Mouse (Mus musculus): ENCODE results near the gene Arpc3. TPM values are rescaled to one million over a fixed set of nuclear protein-coding genes. Genes with fewer than 3 reads are reported as not detected.

Arpc3 gene
- polyA plus RNA-seq, 1 experiment from 2014 or later: 147 TPM

DNA sequence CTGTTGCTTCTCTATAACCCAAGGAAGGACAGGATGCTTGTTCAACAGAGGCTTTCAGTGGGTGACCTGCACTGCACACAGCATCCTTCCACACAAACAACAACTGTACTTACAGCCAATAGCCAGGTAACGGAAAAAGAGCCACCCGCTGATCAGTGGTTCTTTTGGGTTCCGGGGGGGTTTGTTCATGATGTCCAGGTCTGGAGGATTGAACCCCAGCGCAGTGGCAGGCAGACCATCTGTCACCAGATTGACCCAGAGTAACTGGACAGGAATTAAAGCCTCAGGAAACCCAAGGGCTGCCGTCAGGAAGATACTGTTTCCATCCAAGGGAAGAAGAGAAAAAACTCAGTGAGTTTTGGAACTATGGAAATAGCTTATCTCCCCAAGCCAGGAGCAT is 67.7 kb downstream of the Arpc3 start:
- TF ChIP-seq CTCF (IDR thresholded peaks at IDR 0.05; ENCODE audit: low read depth) (no peak), EP300 (optimal IDR thresholded peaks at IDR 0.05) (no peak)
- H3K4me1 ChIP-seq (replicated peaks; ENCODE audit: control insufficient read depth, insufficient read depth): no peaks in the 10 kb centered on the region
- H3K36me3 ChIP-seq (ENCODE audit: control insufficient read depth, insufficient read depth, low read length): peaks cover 71% of the 10 kb centered on the region
- DNase-seq (ENCODE audit: low spot score) (no peak), ATAC-seq (ENCODE audit: low FRiP score, low TSS enrichment) (no peak)
- no peaks in the 10 kb centered on the region for H3K27me3 ChIP-seq (ENCODE audit: control insufficient read depth, insufficient read depth, low read length)
- no peak overlapping the region for H3K27ac ChIP-seq (replicated peaks)
- WGBS: 93% methylated on average over 5 of the region's 5 CpGs
- no peak overlapping the region for H3K4me3 ChIP-seq (ENCODE audit: low read depth, low read length)
- no peak overlapping the region for H3K4me2 ChIP-seq (replicated peaks; ENCODE audit: low read depth)
- H3K9ac ChIP-seq (ENCODE audit: low read length): no peak overlapping the region
- H3K9me3 ChIP-seq (ENCODE audit: control insufficient read depth, low read length): no peaks in the 10 kb centered on the region

DNA sequence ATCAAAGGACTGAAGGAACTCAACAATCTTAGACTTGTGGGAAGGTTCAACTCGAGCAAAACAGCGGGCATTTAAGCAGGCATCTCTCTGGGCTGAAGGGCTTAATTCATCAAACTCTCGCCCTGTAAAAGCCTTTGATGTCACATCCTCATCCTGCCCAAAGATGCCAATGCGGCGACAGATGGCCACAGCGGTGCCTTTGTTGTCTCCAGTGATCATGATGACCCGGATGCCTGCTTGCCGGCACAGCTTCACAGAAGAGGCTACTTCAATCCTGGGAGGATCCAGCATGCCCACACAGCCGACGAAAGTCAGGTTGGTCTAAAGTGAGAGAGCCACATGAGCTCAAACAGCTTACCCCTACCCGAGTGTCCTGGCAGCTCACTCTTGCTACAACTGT is 69.0 kb downstream of the Arpc3 start:
- ATAC-seq (ENCODE audit: low FRiP score, low TSS enrichment) (no peak), DNase-seq (ENCODE audit: low spot score) (no peak)
- Histone ChIP-seq H3K9ac (ENCODE audit: low read length) (no peak overlapping the region), H3K27me3 (ENCODE audit: control insufficient read depth, insufficient read depth, low read length) (no peaks in the 10 kb centered on the region), H3K4me1 (replicated peaks; ENCODE audit: control insufficient read depth, insufficient read depth) (no peaks in the 10 kb centered on the region), H3K27ac (replicated peaks) (no peak overlapping the region), H3K36me3 (ENCODE audit: control insufficient read depth, insufficient read depth, low read length) (peaks cover 68% of the 10 kb centered on the region), H3K4me2 (replicated peaks; ENCODE audit: low read depth) (no peak overlapping the region), H3K4me3 (ENCODE audit: low read depth, low read length) (no peak overlapping the region), H3K9me3 (ENCODE audit: control insufficient read depth, low read length) (no peaks in the 10 kb centered on the region)
- WGBS: 78% methylated on average over 11 of the region's 11 CpGs
- no peak for TF ChIP-seq EP300 (optimal IDR thresholded peaks at IDR 0.05)
- TF ChIP-seq CTCF (IDR thresholded peaks at IDR 0.05; ENCODE audit: low read depth): no peak

- H3K9me3 ChIP-seq (ENCODE audit: control insufficient read depth, low read length): no peaks in the 10 kb centered on the region
- ATAC-seq (ENCODE audit: low FRiP score, low TSS enrichment): no peak
- H3K36me3 ChIP-seq (ENCODE audit: control insufficient read depth, insufficient read depth, low read length): peaks cover 71% of the 10 kb centered on the region
- H3K27me3 ChIP-seq (ENCODE audit: control insufficient read depth, insufficient read depth, low read length): no peaks in the 10 kb centered on the region
- 76% methylated on average over 9 of the region's 9 CpGs for WGBS
- H3K4me2 ChIP-seq (replicated peaks; ENCODE audit: low read depth): no peak overlapping the region
- no peak overlapping the region for H3K9ac ChIP-seq (ENCODE audit: low read length)
- DNase-seq (ENCODE audit: low spot score): no peak
- H3K4me1 ChIP-seq (replicated peaks; ENCODE audit: control insufficient read depth, insufficient read depth): no peaks in the 10 kb centered on the region
- TF ChIP-seq CTCF (IDR thresholded peaks at IDR 0.05; ENCODE audit: low read depth) (no peak), EP300 (optimal IDR thresholded peaks at IDR 0.05) (no peak)
- no peak overlapping the region for H3K4me3 ChIP-seq (ENCODE audit: low read depth, low read length)
- no peak overlapping the region for H3K27ac ChIP-seq (replicated peaks)
Observed at GRCm38 (mm10) chr5:122461431-122461830, 69.8 kb downstream of the Arpc3 start.

Other genes with a start within 250 kb of the Arpc3 start
- gene Ppp1cc, start 233.6 kb upstream of the Arpc3 start, polyA plus RNA-seq (2015; fragmentation: Nextera tagmentation; extraction: Ambion mirVana): 104 and 112 TPM in 2 replicates
- gene Hvcn1, start 185.1 kb upstream of the Arpc3 start, polyA plus RNA-seq (2015; fragmentation: Nextera tagmentation; extraction: Ambion mirVana): 2.8 and 3.1 TPM in 2 replicates
- 2.3 TPM in 2 replicates for gene Tctn1, start 127.4 kb upstream of the Arpc3 start, polyA plus RNA-seq (2015; fragmentation: Nextera tagmentation; extraction: Ambion mirVana)
- gene Pptc7, start 107.5 kb upstream of the Arpc3 start, polyA plus RNA-seq (2015; fragmentation: Nextera tagmentation; extraction: Ambion mirVana): 7.8 and 8.2 TPM in 2 replicates
- gene Rad9b, start 37.6 kb upstream of the Arpc3 start, polyA plus RNA-seq (2015; fragmentation: Nextera tagmentation; extraction: Ambion mirVana): 5.2 and 5.3 TPM in 2 replicates
- gene Vps29, start 37.5 kb upstream of the Arpc3 start, polyA plus RNA-seq (2015; fragmentation: Nextera tagmentation; extraction: Ambion mirVana): 187 and 191 TPM in 2 replicates
- gene Gpn3, start 20.0 kb upstream of the Arpc3 start, polyA plus RNA-seq (2015; fragmentation: Nextera tagmentation; extraction: Ambion mirVana): 40.5 and 41.5 TPM in 2 replicates
- gene Fam216a, start 19.5 kb upstream of the Arpc3 start, polyA plus RNA-seq (2015; fragmentation: Nextera tagmentation; extraction: Ambion mirVana): 23.8 and 26.0 TPM in 2 replicates
- gene Anapc7, start 29.8 kb downstream of the Arpc3 start, polyA plus RNA-seq (2015; fragmentation: Nextera tagmentation; extraction: Ambion mirVana): 20.7 and 21.7 TPM in 2 replicates
- 24.0 and 27.0 TPM in 2 replicates for gene Atp2a2, start 110.3 kb downstream of the Arpc3 start, polyA plus RNA-seq (2015; fragmentation: Nextera tagmentation; extraction: Ambion mirVana)
- 16.3 and 17.4 TPM in 2 replicates for gene Ift81, start 222.6 kb downstream of the Arpc3 start, polyA plus RNA-seq (2015; fragmentation: Nextera tagmentation; extraction: Ambion mirVana)

All from stomach, postnatal 0 days (tissue).